Mouse (Mus musculus): ENCODE data around the gene Ldlrad3. TPM values are rescaled to one million over a fixed set of nuclear protein-coding genes. Genes with fewer than 3 reads are reported as not detected.

Gene Ldlrad3
- polyA plus RNA-seq (2016; fragmentation: Nextera tagmentation; extraction: Ambion mirVana), result 55.8 and 64.8 TPM in 2 replicates

- peak; percentile 95 for DNase-seq (ENCODE audit: low spot score)
- Histone ChIP-seq H3K27me3 (ENCODE audit: low read depth, poor library complexity, severe bottlenecking) (peaks cover 3% of the 10 kb centered on the region; the same call in 1 of the 2 replicates), H3K9me3 (replicated peaks) (no peaks in the 10 kb centered on the region), H3K27ac (replicated peaks) (peak within 1 kb of the TSS; percentile 98), H3K36me3 (no peaks in the 10 kb centered on the region), H3K4me1 (peaks cover 42% of the 10 kb centered on the region), H3K4me3 (peak within 1 kb of the TSS; percentile 79)
- under 1% methylated on average over 73 of the region's 77 CpGs for WGBS
These were observed at the start of gene Ldlrad3 for GRCm38 (mm10) chr2:102185951-102186561. Gene Ldlrad3 (minus strand): TSS chr2:102186385.

GRCm38 (mm10) chr2:102231470-102231869 is 45.3 kb upstream of the Ldlrad3 start:
- H3K27me3 ChIP-seq (ENCODE audit: low read depth, poor library complexity, severe bottlenecking), result 0 out of 2 replicates have a peak, but pooled peaks cover 7% of the 10 kb centered on the region
- no peaks in the 10 kb centered on the region for H3K36me3 ChIP-seq
- no peak for DNase-seq (ENCODE audit: low spot score)
- 68% methylated on average over 5 of the region's 5 CpGs for WGBS
- H3K4me1 ChIP-seq, result peaks cover 17% of the 10 kb centered on the region
- H3K27ac ChIP-seq (replicated peaks), result peak overlapping the region; percentile 60
- H3K9me3 ChIP-seq (replicated peaks), result no peaks in the 10 kb centered on the region
- H3K4me3 ChIP-seq, result no peak overlapping the region

GRCm38 (mm10) chr2:102229126-102229525 is 42.9 kb upstream of the Ldlrad3 start:
- no peak overlapping the region for H3K4me3 ChIP-seq
- no peaks in the 10 kb centered on the region for H3K36me3 ChIP-seq
- WGBS, result 86% methylated on average over 2 of the region's 2 CpGs
- H3K9me3 ChIP-seq (replicated peaks), result no peaks in the 10 kb centered on the region
- no peak for DNase-seq (ENCODE audit: low spot score)
- 0 out of 2 replicates have a peak, but pooled peaks cover 7% of the 10 kb centered on the region for H3K27me3 ChIP-seq (ENCODE audit: low read depth, poor library complexity, severe bottlenecking)
- peaks cover 21% of the 10 kb centered on the region for H3K4me1 ChIP-seq
- H3K27ac ChIP-seq (replicated peaks), result no peak overlapping the region

- H3K4me1 ChIP-seq, result peaks cover 29% of the 10 kb centered on the region
- 0 out of 2 replicates have a peak, but pooled peaks cover 7% of the 10 kb centered on the region for H3K27me3 ChIP-seq (ENCODE audit: low read depth, poor library complexity, severe bottlenecking)
- WGBS, result 84% methylated on average over 5 of the region's 5 CpGs
- H3K36me3 ChIP-seq, result no peaks in the 10 kb centered on the region
- no peak overlapping the region for H3K4me3 ChIP-seq
- H3K27ac ChIP-seq (replicated peaks), result no peak overlapping the region
- no peak for DNase-seq (ENCODE audit: low spot score)
- no peaks in the 10 kb centered on the region for H3K9me3 ChIP-seq (replicated peaks)
These were observed 42.1 kb upstream of the Ldlrad3 start for GRCm38 (mm10) chr2:102228331-102228730.

GRCm38 (mm10) chr2:102227839-102228238 is 41.7 kb upstream of the Ldlrad3 start:
- no peak for DNase-seq (ENCODE audit: low spot score)
- no peaks in the 10 kb centered on the region for H3K36me3 ChIP-seq
- peak overlapping the region; percentile 23; the same call in 1 of the 2 replicates for H3K27ac ChIP-seq (replicated peaks)
- H3K4me3 ChIP-seq, result no peak overlapping the region
- WGBS, result 93% methylated on average over 8 of the region's 8 CpGs
- H3K4me1 ChIP-seq, result peaks cover 34% of the 10 kb centered on the region
- H3K9me3 ChIP-seq (replicated peaks), result no peaks in the 10 kb centered on the region
- H3K27me3 ChIP-seq (ENCODE audit: low read depth, poor library complexity, severe bottlenecking), result 0 out of 2 replicates have a peak, but pooled peaks cover 7% of the 10 kb centered on the region

- no peak for DNase-seq (ENCODE audit: low spot score)
- Histone ChIP-seq H3K27ac (replicated peaks) (no peak overlapping the region), H3K4me3 (no peak overlapping the region), H3K9me3 (replicated peaks) (no peaks in the 10 kb centered on the region), H3K36me3 (no peaks in the 10 kb centered on the region), H3K27me3 (ENCODE audit: low read depth, poor library complexity, severe bottlenecking) (0 out of 2 replicates have a peak, but pooled peaks cover 7% of the 10 kb centered on the region), H3K4me1 (peaks cover 25% of the 10 kb centered on the region)
- WGBS, result 70% methylated on average over 15 of the region's 15 CpGs
These were observed 40.1 kb upstream of the Ldlrad3 start for GRCm38 (mm10) chr2:102226274-102226673.

- no peaks in the 10 kb centered on the region for H3K9me3 ChIP-seq (replicated peaks)
- peak; percentile 28 for DNase-seq (ENCODE audit: low spot score)
- no peaks in the 10 kb centered on the region for H3K36me3 ChIP-seq
- H3K27me3 ChIP-seq (ENCODE audit: low read depth, poor library complexity, severe bottlenecking), result 0 out of 2 replicates have a peak, but pooled peaks cover 7% of the 10 kb centered on the region
- 5% methylated on average over 11 of the region's 11 CpGs for WGBS
- H3K27ac ChIP-seq (replicated peaks), result peak overlapping the region; percentile 69
- H3K4me1 ChIP-seq, result peaks cover 21% of the 10 kb centered on the region
- peak overlapping the region; percentile 18; the same call in 1 of the 2 replicates for H3K4me3 ChIP-seq
These were observed 37.4 kb upstream of the Ldlrad3 start for GRCm38 (mm10) chr2:102223355-102224128.

GRCm38 (mm10) chr2:102222749-102223148 is 36.6 kb upstream of the Ldlrad3 start:
- DNase-seq (ENCODE audit: low spot score), result no peak
- 65% methylated on average over 3 of the region's 3 CpGs for WGBS
- 0 out of 2 replicates have a peak, but pooled peaks cover 3% of the 10 kb centered on the region for H3K27me3 ChIP-seq (ENCODE audit: low read depth, poor library complexity, severe bottlenecking)
- no peak overlapping the region for H3K4me3 ChIP-seq
- peaks cover 21% of the 10 kb centered on the region for H3K4me1 ChIP-seq
- H3K27ac ChIP-seq (replicated peaks), result peak overlapping the region; percentile 28; the same call in 1 of the 2 replicates
- no peaks in the 10 kb centered on the region for H3K9me3 ChIP-seq (replicated peaks)
- no peaks in the 10 kb centered on the region for H3K36me3 ChIP-seq

GRCm38 (mm10) chr2:102216817-102217216 is 30.6 kb upstream of the Ldlrad3 start:
- Histone ChIP-seq H3K4me1 (peaks cover 9% of the 10 kb centered on the region), H3K36me3 (no peaks in the 10 kb centered on the region), H3K9me3 (replicated peaks) (no peaks in the 10 kb centered on the region), H3K27me3 (ENCODE audit: low read depth, poor library complexity, severe bottlenecking) (no peaks in the 10 kb centered on the region), H3K4me3 (no peak overlapping the region), H3K27ac (replicated peaks) (no peak overlapping the region)
- WGBS, result 95% methylated on average over 1 of the region's 1 CpGs
- DNase-seq (ENCODE audit: low spot score), result no peak

- Histone ChIP-seq H3K27me3 (ENCODE audit: low read depth, poor library complexity, severe bottlenecking) (peaks cover 3% of the 10 kb centered on the region; the same call in 1 of the 2 replicates), H3K9me3 (replicated peaks) (no peaks in the 10 kb centered on the region)
- 39% methylated on average over 4 of the region's 4 CpGs for WGBS
These were observed 25.9 kb upstream of the Ldlrad3 start for GRCm38 (mm10) chr2:102212096-102212495.

GRCm38 (mm10) chr2:102205672-102206399 is 19.7 kb upstream of the Ldlrad3 start:
- peak overlapping the region; percentile 59 for H3K27ac ChIP-seq (replicated peaks)
- peaks cover 17% of the 10 kb centered on the region for H3K27me3 ChIP-seq (ENCODE audit: low read depth, poor library complexity, severe bottlenecking)
- H3K9me3 ChIP-seq (replicated peaks), result no peaks in the 10 kb centered on the region
- DNase-seq (ENCODE audit: low spot score), result no peak
- H3K4me3 ChIP-seq, result peak overlapping the region; percentile 40
- no peaks in the 10 kb centered on the region for H3K36me3 ChIP-seq
- H3K4me1 ChIP-seq, result peaks cover 30% of the 10 kb centered on the region
- 9% methylated on average over 14 of the region's 14 CpGs for WGBS

More at GRCm38 (mm10) chr2:102212096-102212495, 25.9 kb upstream of the Ldlrad3 start:
- peak overlapping the region; percentile 57 for H3K27ac ChIP-seq (replicated peaks)
- no peaks in the 10 kb centered on the region for H3K36me3 ChIP-seq
- H3K4me1 ChIP-seq, result peaks cover 9% of the 10 kb centered on the region
- H3K4me3 ChIP-seq, result no peak overlapping the region
- DNase-seq (ENCODE audit: low spot score), result no peak

GRCm38 (mm10) chr2:102203478-102203877 is 17.3 kb upstream of the Ldlrad3 start:
- Histone ChIP-seq H3K27ac (replicated peaks) (no peak overlapping the region), H3K4me3 (no peak overlapping the region), H3K36me3 (no peaks in the 10 kb centered on the region), H3K9me3 (replicated peaks) (no peaks in the 10 kb centered on the region), H3K27me3 (ENCODE audit: low read depth, poor library complexity, severe bottlenecking) (peaks cover 17% of the 10 kb centered on the region), H3K4me1 (peaks cover 30% of the 10 kb centered on the region)
- no peak for DNase-seq (ENCODE audit: low spot score)

Measured in midbrain, embryonic 10.5 days (tissue).